Mouse (Mus musculus) brown adipose tissue, adult 24 weeks (tissue): ENCODE results near the gene Skint5. TPM values are rescaled to one million over a fixed set of nuclear protein-coding genes. Genes with fewer than 3 reads are reported as not detected.
"Not testable (repeated sequence)": the region's sequence is repeated elsewhere in the genome, so short reads cannot be mapped to it uniquely, and the experiment has no call there.

Source experiments
- H3K27ac ChIP-seq: fragments of 200-500 bp; replicated peaks from 2 replicates; pipeline ENCODE4 v1.5.1; 2012; ENCODE audit warnings: low read depth, mild to moderate bottlenecking, low read length
- H3K4me1 ChIP-seq: fragments of 200-500 bp; 2 replicates; pipeline ENCODE4 v1.6.1; 2012; ENCODE audit warnings: low read length, mixed read lengths; ENCODE audit not compliant: control insufficient read depth, insufficient read depth, insufficient read length
- H3K4me3 ChIP-seq: fragments of 200-500 bp; 2 replicates; pipeline ENCODE4 v1.5.1; 2012; ENCODE audit warnings: low read depth, mild to moderate bottlenecking, low read length, moderate library complexity; ENCODE audit not compliant: insufficient read depth
- polyA plus RNA-seq: library from polyadenylated mRNA; stranded (reverse); fragments of >200 nt; gene quantifications from 2 replicates; pipeline ENCODE4 v1.2.4, GENCODE M21; 2012; ENCODE audit not compliant: missing spikeins, insufficient read depth, insufficient read length

The Skint5 gene
- polyA plus RNA-seq: not detected in 2 replicates

GRCm38 (mm10) chr4:113999403-113999802 is at the start of gene Skint5:
Gene Skint5 (minus strand): TSS chr4:113999503.
- H3K27ac ChIP-seq: no peak within 1 kb of the TSS
- no peaks in the 10 kb centered on the region for H3K4me1 ChIP-seq
- no peak within 1 kb of the TSS for H3K4me3 ChIP-seq

- H3K4me3 ChIP-seq: no peak overlapping the region
- H3K27ac ChIP-seq: no peak overlapping the region
- H3K4me1 ChIP-seq: no peaks in the 10 kb centered on the region
These were observed 42.0 kb downstream of the Skint5 start for GRCm38 (mm10) chr4:113957343-113957742.

- Histone ChIP-seq H3K27ac (no peak overlapping the region), H3K4me1 (no peaks in the 10 kb centered on the region), H3K4me3 (no peak overlapping the region)
These were observed 235.1 kb downstream of the Skint5 start for GRCm38 (mm10) chr4:113764182-113764581.

- no peak overlapping the region for H3K4me3 ChIP-seq
- H3K27ac ChIP-seq: no peak overlapping the region
- no peaks in the 10 kb centered on the region for H3K4me1 ChIP-seq
These were observed 235.6 kb downstream of the Skint5 start for GRCm38 (mm10) chr4:113763684-113764083.

GRCm38 (mm10) chr4:113448230-113448629 is 551.1 kb downstream of the Skint5 start:
- not testable (repeated sequence) for H3K27ac ChIP-seq, H3K4me1 ChIP-seq, H3K4me3 ChIP-seq

Other genes with a start within 250 kb of the Skint5 start
- gene Skint11, start 163.9 kb upstream of the Skint5 start, polyA plus RNA-seq: not detected in 2 replicates